Mouse (Mus musculus) spleen, adult 2 months (tissue): Measurements from ENCODE around the gene Zfp658. TPM values are rescaled to one million over a fixed set of nuclear protein-coding genes. Genes with fewer than 3 reads are reported as not detected.

Experiments
- DNase-seq, 2 experiments: peaks; one replicate each; pipeline versions ENCODE4 v3.0.0 to v3.0.0-alpha.2; 2012 to 2021; ENCODE audit warnings: low spot score in 2 of 2, low read depth in 1 of 2
- H3K27ac ChIP-seq: fragments of 200-500 bp; 2 replicates; pipeline ENCODE4 v1.5.1; 2012; ENCODE audit warnings: low read length, inconsistent platforms; ENCODE audit not compliant: insufficient read depth
- H3K27me3 ChIP-seq: fragments of 200-500 bp; 2 replicates; pipeline ENCODE4 v1.6.1; 2012; ENCODE audit warnings: mild to moderate bottlenecking, moderate library complexity, low read length, inconsistent platforms; ENCODE audit not compliant: control insufficient read depth, insufficient read depth
- H3K36me3 ChIP-seq: fragments of 200-500 bp; 2 replicates; pipeline ENCODE4 v1.6.1; 2012; ENCODE audit warnings: mild to moderate bottlenecking, low read length, inconsistent platforms; ENCODE audit not compliant: control insufficient read depth, insufficient read depth
- H3K4me1 ChIP-seq: fragments of 200-500 bp; 2 replicates; pipeline ENCODE4 v1.6.1; 2011; ENCODE audit warnings: inconsistent platforms; ENCODE audit not compliant: control insufficient read depth, insufficient read depth, insufficient read length
- H3K4me3 ChIP-seq: fragments of 200-500 bp; 2 replicates; pipeline ENCODE4 v1.5.1; 2011; ENCODE audit warnings: mild to moderate bottlenecking, inconsistent platforms; ENCODE audit not compliant: insufficient read depth, insufficient read length; ENCODE audit errors: extremely low read depth
- CTCF ChIP-seq: fragments of 200-500 bp; IDR thresholded peaks from 2 replicates; pipeline ENCODE4 v1.5.1; 2011; ENCODE audit warnings: mild to moderate bottlenecking, inconsistent platforms; ENCODE audit not compliant: insufficient read depth, insufficient read length, insufficient replicate concordance; ENCODE audit errors: extremely low read depth
- POLR2A ChIP-seq: fragments of 200-500 bp; IDR thresholded peaks from 2 replicates; pipeline ENCODE4 v1.6.1; 2011; ENCODE audit warnings: low read depth, low read length, inconsistent platforms
- WGBS: fragments of 180-500 bp; shearing (Covaris S2); methylation state at CpG from one replicate; pipeline ENCODE4 v1.1.7; 2018; 5-methylcytosine and 5-hydroxymethylcytosine counted together
- polyA plus RNA-seq: library from polyadenylated mRNA; depleted of rRNA; stranded (reverse); fragments of >200 nt; gene quantifications from 2 replicates; pipeline ENCODE4 v1.2.3, GENCODE M21; 2012

The Zfp658 gene
- polyA plus RNA-seq, 1 experiment: 1.6 TPM

GRCm38 (mm10) chr7:43553153-43553552 is 8.9 kb upstream of the Zfp658 start:
- WGBS: 3% methylated on average over 4 of the region's 4 CpGs
- TF ChIP-seq CTCF (no peak), POLR2A (no peak)
- no peak overlapping the region for H3K4me3 ChIP-seq
- H3K27me3 ChIP-seq: no peaks in the 10 kb centered on the region
- DNase-seq: peak; percentile 11 to 24
- no peaks in the 10 kb centered on the region for H3K36me3 ChIP-seq
- H3K4me1 ChIP-seq: no peaks in the 10 kb centered on the region
- no peak overlapping the region for H3K27ac ChIP-seq

GRCm38 (mm10) chr7:43554550-43554949 is 7.5 kb upstream of the Zfp658 start:
- Histone ChIP-seq H3K4me3 (no peak overlapping the region), H3K36me3 (no peaks in the 10 kb centered on the region), H3K27me3 (no peaks in the 10 kb centered on the region), H3K4me1 (no peaks in the 10 kb centered on the region), H3K27ac (no peak overlapping the region)
- TF ChIP-seq POLR2A: no peak
- 11% methylated on average over 3 of the region's 3 CpGs for WGBS
- no peak for DNase-seq

DNA sequence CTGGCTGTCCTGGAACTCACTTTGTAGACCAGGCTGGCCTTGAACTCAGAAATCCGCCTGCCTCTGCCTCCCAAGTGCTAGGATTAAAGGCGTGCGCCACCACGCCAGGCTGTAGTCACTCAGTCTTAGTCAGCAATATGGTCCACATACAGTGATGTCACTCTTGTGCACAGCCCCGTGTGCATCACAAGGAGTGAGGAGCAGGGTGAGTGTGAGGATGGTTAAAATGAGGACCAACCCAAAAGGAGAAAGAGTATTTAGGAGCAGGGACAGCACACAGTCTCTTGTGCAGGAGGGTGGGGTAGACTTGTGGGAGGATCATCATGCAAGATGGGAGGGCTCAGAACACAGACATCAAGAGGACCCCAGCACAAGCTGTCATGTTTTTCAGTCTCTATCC is 6.7 kb upstream of the Zfp658 start:
- Histone ChIP-seq H3K27me3 (no peaks in the 10 kb centered on the region), H3K27ac (no peak overlapping the region), H3K4me3 (no peak overlapping the region), H3K36me3 (no peaks in the 10 kb centered on the region), H3K4me1 (no peaks in the 10 kb centered on the region)
- WGBS: 80% methylated on average over 5 of the region's 5 CpGs
- DNase-seq: no peak
- TF ChIP-seq CTCF (no peak), POLR2A (no peak)

GRCm38 (mm10) chr7:43556901-43557300 is 5.2 kb upstream of the Zfp658 start:
- WGBS: 84% methylated on average over 1 of the region's 1 CpGs

GRCm38 (mm10) chr7:43562651-43563070 is 605 bp downstream of the Zfp658 start:
- H3K27ac ChIP-seq: peak overlapping the region; percentile 76
- H3K4me3 ChIP-seq: peak overlapping the region; percentile 58
- no peaks in the 10 kb centered on the region for H3K27me3 ChIP-seq
- DNase-seq: peak; percentile 61 to 68
- no peak for TF ChIP-seq POLR2A
- TF ChIP-seq CTCF: no peak
- H3K36me3 ChIP-seq: peaks cover 9% of the 10 kb centered on the region
- 1% methylated on average over 10 of the region's 10 CpGs for WGBS
- peaks cover 7% of the 10 kb centered on the region; the same call in 1 of the 2 replicates for H3K4me1 ChIP-seq

More at GRCm38 (mm10) chr7:43556901-43557300, 5.2 kb upstream of the Zfp658 start:
- TF ChIP-seq POLR2A (no peak), CTCF (no peak)
- Histone ChIP-seq H3K36me3 (no peaks in the 10 kb centered on the region), H3K27ac (no peak overlapping the region), H3K4me1 (no peaks in the 10 kb centered on the region), H3K4me3 (no peak overlapping the region), H3K27me3 (no peaks in the 10 kb centered on the region)
- no peak for DNase-seq

DNA sequence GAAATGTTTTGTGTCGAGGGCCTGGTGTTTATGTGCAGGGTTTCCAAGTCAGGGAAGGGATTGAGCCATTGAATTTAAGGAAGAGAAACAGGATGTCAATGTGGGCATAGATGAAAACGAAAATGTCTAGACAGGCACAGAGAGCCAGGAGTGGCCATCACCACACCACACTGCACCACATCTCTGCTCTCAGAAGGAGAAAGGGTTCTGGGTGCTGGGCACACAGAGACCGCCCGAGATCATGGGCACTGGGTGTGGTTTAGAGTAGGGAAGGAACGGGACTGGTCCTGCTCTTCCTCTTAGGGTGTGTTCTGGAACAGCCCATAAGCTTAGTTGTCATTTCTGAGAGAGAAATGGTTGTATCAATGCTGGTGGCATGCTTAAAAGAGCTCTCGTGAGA is 1.2 kb downstream of the Zfp658 start:
- TF ChIP-seq CTCF: no peak
- TF ChIP-seq POLR2A: no peak
- Histone ChIP-seq H3K4me1 (peaks cover 7% of the 10 kb centered on the region; the same call in 1 of the 2 replicates), H3K27ac (0 out of 2 replicates have a peak overlapping the region, but pooled peaks have one; percentile 9), H3K36me3 (peaks cover 13% of the 10 kb centered on the region), H3K4me3 (peak overlapping the region; percentile 8; the same call in 1 of the 2 replicates), H3K27me3 (no peaks in the 10 kb centered on the region)
- WGBS: 21% methylated on average over 6 of the region's 6 CpGs
- no peak for DNase-seq

- Histone ChIP-seq H3K27me3 (no peaks in the 10 kb centered on the region), H3K27ac (no peak overlapping the region), H3K4me1 (no peaks in the 10 kb centered on the region), H3K4me3 (no peak overlapping the region), H3K36me3 (peaks cover 25% of the 10 kb centered on the region)
- 68% methylated on average over 2 of the region's 2 CpGs for WGBS
- no peak for DNase-seq
- TF ChIP-seq POLR2A: no peak
Measured at GRCm38 (mm10) chr7:43571216-43571615, 9.2 kb downstream of the Zfp658 start.
